Mouse (Mus musculus) kidney, embryonic 15.5 days (tissue): ENCODE measurements around the gene Hist1h4k. TPM values are rescaled to one million over a fixed set of nuclear protein-coding genes. Genes with fewer than 3 reads are reported as not detected.
"Not testable (repeated sequence)": the region's sequence is repeated elsewhere in the genome, so short reads cannot be mapped to it uniquely, and the experiment has no call there.

ENCODE experiments used
- ATAC-seq: fragments of 200-750 bp; cut with Nextera tagmentation; replicated peaks from 2 replicates; pipeline ENCODE4 v1.8.0; 2017; ENCODE audit warnings: moderate TSS enrichment; ENCODE audit not compliant: low FRiP score
- H3K27ac ChIP-seq: fragments of 300-500 bp; sonication (generic); 2 replicates; pipeline ENCODE4 v1.5.1; 2015; ENCODE audit warnings: mild to moderate bottlenecking, inconsistent platforms
- H3K27me3 ChIP-seq: fragments of 300-500 bp; sonication (generic); 2 replicates; pipeline ENCODE4 v1.6.1; 2015; ENCODE audit warnings: inconsistent platforms
- H3K36me3 ChIP-seq: fragments of 300-500 bp; sonication (generic); 2 replicates; pipeline ENCODE4 v1.6.1; 2015; ENCODE audit warnings: inconsistent platforms
- H3K4me1 ChIP-seq: fragments of 300-500 bp; sonication (generic); 2 replicates; pipeline ENCODE4 v1.6.1; 2015; ENCODE audit warnings: inconsistent platforms
- H3K4me2 ChIP-seq: fragments of 300-500 bp; sonication (generic); 2 replicates; pipeline ENCODE4 v1.6.1; 2015; ENCODE audit warnings: moderate library complexity, mild to moderate bottlenecking, inconsistent platforms
- H3K4me3 ChIP-seq: fragments of 300-500 bp; sonication (generic); replicated peaks from 2 replicates; pipeline ENCODE4 v1.5.1; 2015; ENCODE audit warnings: mild to moderate bottlenecking, inconsistent platforms
- H3K9ac ChIP-seq: fragments of 300-500 bp; sonication (generic); 2 replicates; pipeline ENCODE4 v1.6.1; 2015; ENCODE audit warnings: mild to moderate bottlenecking, inconsistent platforms
- H3K9me3 ChIP-seq: fragments of 300-500 bp; sonication (generic); replicated peaks from 2 replicates; pipeline ENCODE4 v1.6.1; 2016; ENCODE audit warnings: inconsistent platforms
- WGBS: fragments of 180-500 bp; shearing (Covaris S2); methylation state at CpG from one replicate; pipeline ENCODE4 v1.1.7; 2015; ENCODE audit warnings: mixed read lengths; 5-methylcytosine and 5-hydroxymethylcytosine counted together
- polyA plus RNA-seq: library from polyadenylated mRNA; unstranded; fragments of >200 nt; fragmentation: Nextera tagmentation; extraction: Ambion mirVana; gene quantifications from 2 replicates; pipeline ENCODE4 v1.2.1, GENCODE M21; 2015

The Hist1h4k gene
- polyA plus RNA-seq, 1 experiment from 2014 or later = 5.4 TPM

- no peak for ATAC-seq
- Histone ChIP-seq H3K4me3 (no peak overlapping the region; the same call in 1 of the 2 replicates), H3K27me3 (no peaks in the 10 kb centered on the region), H3K4me1 (peaks cover 31% of the 10 kb centered on the region), H3K9ac (no peak overlapping the region; the same call in 1 of the 2 replicates), H3K27ac (peak overlapping the region; percentile 94), H3K9me3 (no peaks in the 10 kb centered on the region), H3K36me3 (no peaks in the 10 kb centered on the region), H3K4me2 (peak overlapping the region; percentile 61)
- 31% methylated on average over 5 of the region's 5 CpGs for WGBS
Measured at GRCm38 (mm10) chr13:21722993-21723836, 27.1 kb downstream of the Hist1h4k start.

DNA sequence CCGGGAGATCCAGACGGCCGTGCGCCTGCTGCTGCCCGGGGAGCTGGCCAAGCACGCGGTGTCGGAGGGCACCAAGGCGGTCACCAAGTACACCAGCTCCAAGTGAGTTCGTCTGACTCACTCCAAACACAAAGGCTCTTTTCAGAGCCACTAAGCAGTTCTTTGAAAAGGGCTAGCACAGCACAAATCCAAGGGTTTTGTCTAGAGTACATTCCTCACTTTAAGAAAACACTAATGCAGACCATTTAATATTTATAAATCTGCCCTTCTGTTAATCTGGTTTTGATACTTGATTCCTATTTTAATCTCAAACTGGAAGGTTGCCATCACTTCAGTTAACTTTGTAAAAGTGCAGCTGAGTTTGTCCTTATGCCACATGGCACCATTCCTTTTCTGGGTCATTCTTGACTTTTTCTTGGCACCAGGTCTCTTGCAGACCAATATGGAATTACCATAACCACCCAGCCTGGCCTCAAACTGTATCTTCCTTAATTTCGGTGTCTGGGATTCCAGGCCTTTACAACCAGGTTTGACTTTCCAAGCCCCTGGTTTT is 27.9 kb downstream of the Hist1h4k start:
- peaks cover 32% of the 10 kb centered on the region for H3K4me1 ChIP-seq
- no peaks in the 10 kb centered on the region for H3K9me3 ChIP-seq
- no peaks in the 10 kb centered on the region for H3K27me3 ChIP-seq
- no peaks in the 10 kb centered on the region for H3K36me3 ChIP-seq
- peak overlapping the region; percentile 94 for H3K27ac ChIP-seq
- WGBS = 2% methylated on average over 11 of the region's 11 CpGs
- peak overlapping the region; percentile 45 for H3K4me3 ChIP-seq
- peak overlapping the region; percentile 43 for H3K9ac ChIP-seq
- peak overlapping the region; percentile 61 for H3K4me2 ChIP-seq
- no peak; the same call in 1 of the 2 replicates for ATAC-seq

- H3K9me3 ChIP-seq, H3K27me3 ChIP-seq, H3K36me3 ChIP-seq: not testable (repeated sequence)
- Histone ChIP-seq H3K4me2 (peak within 1 kb of the TSS; percentile 61), H3K27ac (peak within 1 kb of the TSS; percentile 94), H3K4me1 (peaks cover 34% of the 10 kb centered on the region), H3K9ac (peak within 1 kb of the TSS; percentile 54), H3K4me3 (peak within 1 kb of the TSS; percentile 45)
- WGBS = under 1% methylated on average over 37 of the region's 37 CpGs
- peak; percentile 97 for ATAC-seq
Measured at GRCm38 (mm10) chr13:21721757-21722372, 28.4 kb downstream of the Hist1h4k start, which contains the start of gene Hist1h2bm. TSS of gene Hist1h2bm (plus strand) at chr13:21722044.

DNA sequence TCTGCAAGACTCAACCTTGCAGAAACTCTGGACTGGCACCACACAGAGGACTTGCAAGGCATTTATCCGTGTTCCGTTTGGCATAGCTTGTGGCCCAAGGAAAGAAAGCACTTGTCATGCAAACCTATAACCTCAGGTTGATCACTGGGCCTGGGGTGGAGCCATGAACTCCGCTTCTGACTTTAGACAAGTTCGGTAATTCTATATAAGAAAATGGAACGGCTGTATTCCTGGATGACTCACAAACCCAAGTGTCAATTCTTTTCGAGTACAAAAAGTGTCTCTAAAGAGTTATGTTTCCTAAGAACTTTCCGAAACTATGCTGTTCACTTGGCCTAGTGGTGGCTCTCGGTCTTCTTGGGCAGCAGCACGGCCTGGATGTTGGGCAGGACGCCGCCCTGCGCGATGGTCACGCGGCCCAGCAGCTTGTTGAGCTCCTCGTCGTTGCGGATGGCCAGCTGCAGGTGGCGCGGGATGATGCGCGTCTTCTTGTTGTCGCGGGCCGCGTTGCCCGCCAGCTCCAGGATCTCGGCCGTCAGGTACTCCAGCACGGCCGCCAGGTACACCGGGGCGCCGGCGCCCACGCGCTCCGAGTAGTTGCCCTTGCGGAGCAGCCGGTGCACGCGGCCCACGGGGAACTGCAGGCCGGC is 29.1 kb downstream of the Hist1h4k start:
- ATAC-seq = peak; percentile 19
- Histone ChIP-seq H3K4me1 (peaks cover 36% of the 10 kb centered on the region), H3K4me3 (peak overlapping the region; percentile 45), H3K27ac (peak overlapping the region; percentile 94), H3K4me2 (peak overlapping the region; percentile 61), H3K9ac (peak overlapping the region; percentile 54)
- H3K27me3 ChIP-seq, H3K36me3 ChIP-seq, H3K9me3 ChIP-seq: not testable (repeated sequence)
- under 1% methylated on average over 22 of the region's 44 CpGs for WGBS

- Histone ChIP-seq H3K9me3 (no peaks in the 10 kb centered on the region), H3K4me1 (peaks cover 46% of the 10 kb centered on the region), H3K27me3 (no peaks in the 10 kb centered on the region), H3K9ac (peak overlapping the region; percentile 62), H3K36me3 (no peaks in the 10 kb centered on the region), H3K4me2 (peak overlapping the region; percentile 79), H3K4me3 (peak overlapping the region; percentile 51), H3K27ac (peak overlapping the region; percentile 92)
- whole genome bisulfite sequencing = 49% methylated on average over 4 of the region's 4 CpGs
- no peak for ATAC-seq
Measured at GRCm38 (mm10) chr13:21718381-21719080, 31.8 kb downstream of the Hist1h4k start.

GRCm38 (mm10) chr13:21717397-21718357 is 32.6 kb downstream of the Hist1h4k start, which contains the start of gene Hist1h3h:
TSS of gene Hist1h3h (plus strand) at chr13:21717659.
- WGBS = 1% methylated on average over 24 of the region's 56 CpGs
- Histone ChIP-seq H3K4me1 (peaks cover 42% of the 10 kb centered on the region), H3K9ac (peak within 1 kb of the TSS; percentile 65), H3K4me3 (peak within 1 kb of the TSS; percentile 51), H3K4me2 (peak within 1 kb of the TSS; percentile 79), H3K27ac (peak within 1 kb of the TSS; percentile 98)
- not testable (repeated sequence) for H3K27me3 ChIP-seq, H3K9me3 ChIP-seq, H3K36me3 ChIP-seq
- ATAC-seq = peak; percentile 41

DNA sequence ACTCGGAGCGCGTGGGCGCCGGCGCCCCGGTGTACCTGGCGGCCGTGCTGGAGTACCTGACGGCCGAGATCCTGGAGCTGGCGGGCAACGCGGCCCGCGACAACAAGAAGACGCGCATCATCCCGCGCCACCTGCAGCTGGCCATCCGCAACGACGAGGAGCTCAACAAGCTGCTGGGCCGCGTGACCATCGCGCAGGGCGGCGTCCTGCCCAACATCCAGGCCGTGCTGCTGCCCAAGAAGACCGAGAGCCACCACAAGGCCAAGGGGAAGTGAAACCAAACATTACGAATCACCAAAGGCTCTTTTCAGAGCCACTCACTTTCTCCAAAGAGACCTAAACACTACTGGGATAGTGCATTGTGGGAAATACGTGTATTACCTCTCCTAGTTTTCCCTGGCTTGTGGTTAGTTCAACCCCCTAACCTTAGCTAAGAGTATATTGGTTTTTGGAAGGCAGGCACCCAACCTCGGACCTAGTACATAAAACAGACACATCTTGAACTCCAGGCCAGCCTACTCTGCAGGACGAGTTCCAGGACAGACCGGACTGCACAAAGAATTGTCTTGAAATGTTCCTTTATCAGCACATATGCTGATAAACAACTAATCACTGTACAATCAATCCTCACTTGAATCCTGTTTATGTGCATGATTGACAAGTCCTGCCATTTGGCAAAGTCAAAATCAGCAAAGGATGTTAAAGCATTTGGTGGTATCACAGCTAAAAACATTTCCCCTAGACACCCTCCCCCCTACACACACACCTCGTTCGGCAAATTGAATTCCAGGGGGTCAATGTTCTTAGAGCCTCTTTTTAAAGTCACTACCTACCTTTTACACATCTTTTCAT is 33.5 kb downstream of the Hist1h4k start:
- not testable (repeated sequence) for H3K27me3 ChIP-seq, H3K36me3 ChIP-seq, H3K9me3 ChIP-seq
- Histone ChIP-seq H3K4me2 (peak overlapping the region; percentile 79), H3K9ac (peak overlapping the region; percentile 65), H3K4me1 (peaks cover 37% of the 10 kb centered on the region), H3K4me3 (peak overlapping the region; percentile 49), H3K27ac (peak overlapping the region; percentile 98)
- 0% methylated on average over 15 of the region's 38 CpGs for WGBS
- ATAC-seq = 0 out of 2 replicates have a peak, but pooled peaks have one; percentile 0

DNA sequence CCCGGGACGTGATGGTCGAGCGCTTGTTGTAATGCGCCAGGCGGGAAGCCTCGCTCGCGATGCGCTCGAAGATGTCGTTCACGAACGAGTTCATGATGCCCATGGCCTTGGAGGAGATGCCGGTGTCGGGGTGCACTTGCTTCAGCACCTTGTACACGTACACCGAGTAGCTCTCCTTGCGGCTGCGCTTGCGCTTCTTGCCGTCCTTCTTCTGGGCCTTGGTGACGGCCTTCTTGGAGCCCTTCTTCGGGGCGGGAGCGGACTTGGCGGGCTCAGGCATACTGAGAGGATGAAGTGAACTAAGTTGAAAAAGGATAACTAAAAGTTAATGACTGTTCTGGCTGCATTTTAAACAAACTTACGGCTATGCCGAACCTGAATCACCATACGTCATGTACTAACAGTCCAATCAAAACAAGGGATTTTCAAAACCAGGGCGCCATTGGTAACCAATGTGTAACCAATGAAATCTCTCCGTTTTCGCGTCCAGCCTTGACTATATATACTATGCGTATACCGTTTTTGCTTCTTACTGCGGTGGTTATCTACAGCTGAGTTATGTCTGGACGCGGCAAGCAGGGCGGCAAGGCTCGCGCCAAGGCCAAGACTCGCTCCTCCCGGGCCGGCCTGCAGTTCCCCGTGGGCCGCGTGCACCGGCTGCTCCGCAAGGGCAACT is 34.3 kb downstream of the Hist1h4k start, which contains the start of the genes Hist1h2bl and Hist1h2ai:
TSS of gene Hist1h2bl (minus strand) at position 280 of the 676 bp plus-strand sequence.
TSS of gene Hist1h2ai (plus strand) at position 559 of the 676 bp plus-strand sequence.
- H3K9me3 ChIP-seq, H3K27me3 ChIP-seq, H3K36me3 ChIP-seq: not testable (repeated sequence)
- H3K27ac ChIP-seq = peak within 1 kb of the TSS; percentile 98
- under 1% methylated on average over 37 of the region's 50 CpGs for WGBS
- H3K9ac ChIP-seq = peak within 1 kb of the TSS; percentile 67
- H3K4me1 ChIP-seq = peaks cover 42% of the 10 kb centered on the region
- H3K4me3 ChIP-seq = peak within 1 kb of the TSS; percentile 49
- peak; percentile 94 for ATAC-seq
- peak within 1 kb of the TSS; percentile 79 for H3K4me2 ChIP-seq

DNA sequence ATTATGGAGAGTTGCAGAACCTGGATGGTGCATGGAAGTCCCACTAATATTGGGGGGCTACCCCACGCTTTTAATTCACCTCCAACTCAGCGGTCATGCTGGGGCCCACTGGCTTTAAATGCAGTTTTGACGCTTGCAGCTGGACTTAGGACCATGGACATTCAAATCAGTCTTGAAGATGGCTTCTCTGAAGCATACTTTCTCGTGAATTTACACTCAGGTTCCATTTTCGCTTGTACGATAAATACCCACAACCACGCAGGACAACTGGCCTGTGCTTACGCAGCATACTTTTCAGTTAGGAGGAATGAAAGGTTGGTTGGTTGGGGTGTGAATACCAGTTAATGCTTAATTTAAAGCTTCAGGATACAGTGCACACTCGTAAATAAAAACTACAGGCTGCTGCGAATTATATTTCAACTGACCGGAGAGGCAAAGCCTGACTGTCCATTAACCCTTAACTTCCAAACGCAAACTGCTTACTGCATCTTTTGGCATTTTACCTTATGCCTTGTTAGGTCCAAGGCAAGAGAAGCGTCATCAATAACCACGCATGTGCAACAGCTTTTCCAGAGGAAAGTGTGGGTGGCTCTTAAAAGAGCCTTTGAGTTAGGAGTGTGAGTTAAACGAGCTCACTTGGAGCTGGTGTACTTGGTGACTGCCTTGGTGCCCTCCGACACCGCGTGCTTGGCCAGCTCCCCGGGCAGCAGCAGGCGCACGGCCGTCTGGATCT is 35.0 kb downstream of the Hist1h4k start:
- Histone ChIP-seq H3K9me3 (no peaks in the 10 kb centered on the region), H3K4me2 (peak overlapping the region; percentile 79), H3K9ac (peak overlapping the region; percentile 67), H3K4me1 (peaks cover 36% of the 10 kb centered on the region), H3K36me3 (no peaks in the 10 kb centered on the region), H3K27ac (peak overlapping the region; percentile 98), H3K4me3 (peak overlapping the region; percentile 49), H3K27me3 (no peaks in the 10 kb centered on the region)
- ATAC-seq = no peak
- under 1% methylated on average over 22 of the region's 22 CpGs for WGBS
